Mouse (Mus musculus) ovary, postnatal 10 days (tissue): ENCODE results near the gene Opn3.

Experiments used
- DNase-seq: peaks from one replicate; pipeline ENCODE4 v3.0.0; 2022; ENCODE audit warnings: low spot score

Opn3 gene

GRCm38 (mm10) chr1:175692246-175692996, at the start of gene Opn3, which contains the start of gene Chml:
Opn3 (minus strand) TSS chr1:175692776.
Chml (minus strand) TSS chr1:175692901.
- peak; percentile 90 for DNase-seq

DNA sequence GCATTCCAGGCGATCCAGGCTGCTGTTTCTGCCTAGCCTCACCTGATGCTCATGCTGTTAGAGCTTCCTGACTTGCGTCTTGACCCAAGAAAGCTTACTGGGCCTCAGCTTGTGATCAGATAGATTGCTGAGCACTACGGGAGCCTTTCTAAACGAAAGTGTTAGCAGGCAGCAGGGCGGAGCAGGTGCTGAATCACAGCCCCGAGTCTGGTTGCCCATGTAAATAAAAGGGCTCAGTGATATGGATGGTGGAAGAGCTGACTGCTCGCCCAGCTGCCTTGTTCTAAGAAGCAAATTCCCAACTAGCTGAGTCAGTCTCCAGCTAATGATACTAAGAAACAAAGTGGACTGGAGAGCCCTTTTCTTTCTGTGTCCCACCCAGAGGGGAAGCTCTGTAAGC, 33.2 kb upstream of the Opn3 start:
- DNase-seq = no peak

- no peak for DNase-seq
These were observed 24.3 kb upstream of the Opn3 start for GRCm38 (mm10) chr1:175716832-175717231.

GRCm38 (mm10) chr1:175712338-175712909, 19.8 kb upstream of the Opn3 start:
- no peak for DNase-seq

- DNase-seq = no peak
These were observed 15.4 kb upstream of the Opn3 start for GRCm38 (mm10) chr1:175708013-175708412.

GRCm38 (mm10) chr1:175707599-175707998, 15.0 kb upstream of the Opn3 start:
- no peak for DNase-seq

- no peak for DNase-seq
These were observed 8.6 kb upstream of the Opn3 start for GRCm38 (mm10) chr1:175701145-175701544.

GRCm38 (mm10) chr1:175699796-175700195, 7.2 kb upstream of the Opn3 start:
- no peak for DNase-seq

GRCm38 (mm10) chr1:175699375-175699774, 6.8 kb upstream of the Opn3 start:
- no peak for DNase-seq

GRCm38 (mm10) chr1:175698293-175698692, 5.7 kb upstream of the Opn3 start, which contains the start of gene Wdr64:
Wdr64 (plus strand) TSS chr1:175698593.
- no peak for DNase-seq

DNA sequence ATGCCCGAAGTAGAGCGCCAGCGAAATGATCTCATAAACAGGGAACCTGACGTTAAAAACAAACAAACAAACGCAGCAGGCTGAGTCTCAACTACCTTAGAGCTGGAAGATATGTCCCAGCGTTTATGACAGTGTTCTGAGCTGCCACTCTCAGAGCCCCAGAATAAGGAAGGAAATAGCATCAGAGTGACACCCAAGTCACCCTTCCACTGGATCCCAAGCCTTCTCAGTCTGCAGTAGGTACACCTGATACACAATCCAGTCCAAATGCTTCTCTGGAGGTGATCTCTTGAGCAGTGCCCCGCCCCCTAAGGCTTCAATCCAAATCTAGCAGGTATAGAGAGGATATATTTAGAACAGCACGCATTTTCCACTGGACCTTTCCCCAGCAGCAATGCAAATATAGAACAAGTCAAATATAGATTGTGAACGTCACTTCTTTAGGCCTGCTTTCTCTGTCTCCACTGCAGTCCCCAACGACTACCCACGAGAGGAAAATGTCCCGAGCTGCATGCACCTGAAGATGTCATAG, 919 bp upstream of the Opn3 start:
- no peak for DNase-seq

DNA sequence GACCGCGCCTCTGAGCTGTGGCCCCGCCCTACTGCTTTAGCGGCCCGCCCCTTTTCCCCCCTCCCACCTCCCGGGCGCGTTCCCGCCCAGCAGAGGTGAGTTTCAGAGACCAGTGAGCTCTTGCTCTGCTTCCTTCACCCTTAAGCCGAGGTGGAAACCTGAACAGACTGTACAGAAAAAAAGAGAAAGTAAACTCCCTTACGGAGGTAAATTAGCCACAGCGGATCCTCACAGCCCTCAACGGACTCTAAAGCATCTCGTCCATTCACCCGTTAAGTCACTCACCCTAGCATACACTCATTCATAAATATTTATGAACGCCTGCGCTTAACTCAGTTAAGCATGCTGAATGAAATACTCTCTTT, 403 bp upstream of the Opn3 start:
- no peak for DNase-seq

DNA sequence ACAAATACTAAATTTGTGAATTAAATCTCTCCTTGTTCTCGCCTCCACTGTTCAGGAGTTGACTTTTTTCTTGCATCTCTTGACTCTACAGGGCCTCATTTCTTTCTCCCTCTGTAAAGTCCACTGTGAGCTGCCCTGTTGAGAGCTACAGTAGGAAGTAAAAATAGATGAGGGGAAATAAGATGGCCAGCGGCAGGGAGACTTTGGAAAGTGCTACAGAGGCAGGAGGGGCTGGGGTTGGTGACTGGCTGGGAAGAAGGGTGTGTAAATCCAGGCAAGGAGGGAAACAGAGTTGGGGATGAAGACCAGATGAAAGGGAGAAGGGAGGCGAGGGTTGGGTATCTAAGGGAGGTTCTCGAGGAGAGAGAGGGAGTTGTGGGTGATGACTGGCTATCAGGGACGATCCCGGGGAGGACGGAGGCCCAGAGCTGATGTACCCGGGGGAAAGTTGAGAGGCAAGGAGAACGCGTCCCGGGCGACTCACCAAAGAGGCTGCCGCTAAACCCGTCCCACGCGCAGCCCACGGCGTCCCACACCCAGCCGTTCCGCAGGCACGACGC, 810 bp downstream of the Opn3 start:
- no peak for DNase-seq

GRCm38 (mm10) chr1:175680995-175681394, 11.6 kb downstream of the Opn3 start:
- DNase-seq = no peak

- DNase-seq = no peak
These were observed 15.1 kb downstream of the Opn3 start for GRCm38 (mm10) chr1:175677459-175677858.

DNA sequence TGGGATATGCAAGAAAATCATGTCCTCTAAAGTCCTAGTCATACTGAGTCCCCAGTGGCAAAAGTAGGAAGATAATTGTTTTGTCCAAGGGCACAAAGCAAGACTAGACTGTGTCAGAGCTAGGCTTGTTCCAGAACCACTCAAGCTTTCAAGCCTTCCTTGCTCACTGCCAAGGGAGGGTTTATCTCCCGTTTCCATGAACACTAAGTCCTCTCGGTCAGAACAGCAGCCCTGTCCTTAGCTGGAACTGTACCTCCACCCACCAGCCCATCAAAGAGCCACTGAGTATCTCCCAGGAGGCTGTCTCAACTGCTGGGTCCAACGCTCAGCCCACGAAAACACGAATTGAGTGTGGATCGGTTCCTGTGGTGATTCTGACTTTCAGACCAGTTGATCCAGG, 17.5 kb downstream of the Opn3 start:
- DNase-seq = no peak

GRCm38 (mm10) chr1:175673563-175674325, 18.8 kb downstream of the Opn3 start:
- DNase-seq = no peak

DNA sequence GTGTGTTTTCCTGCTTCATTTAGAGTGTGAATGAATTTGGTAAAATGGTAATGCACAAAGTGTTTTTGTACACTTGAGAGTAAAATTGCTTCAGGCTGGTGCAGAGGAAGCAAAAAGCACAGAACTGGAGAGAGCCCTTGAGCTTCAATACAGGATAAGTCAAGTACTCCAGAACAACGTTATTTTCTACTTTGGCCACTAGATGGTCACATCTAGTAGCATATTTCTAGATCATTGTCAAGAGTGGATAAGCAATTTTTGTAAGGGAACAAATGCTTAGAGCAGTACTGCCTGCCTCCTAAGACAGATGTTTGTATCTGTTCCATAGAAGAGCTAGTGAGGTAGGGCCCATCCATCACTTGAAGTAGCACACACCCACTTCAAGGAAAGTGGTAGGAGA, 20.9 kb downstream of the Opn3 start:
- no peak for DNase-seq

GRCm38 (mm10) chr1:175670042-175670441, 22.5 kb downstream of the Opn3 start:
- no peak for DNase-seq

GRCm38 (mm10) chr1:175669456-175669855, 23.1 kb downstream of the Opn3 start:
- DNase-seq = no peak

DNA sequence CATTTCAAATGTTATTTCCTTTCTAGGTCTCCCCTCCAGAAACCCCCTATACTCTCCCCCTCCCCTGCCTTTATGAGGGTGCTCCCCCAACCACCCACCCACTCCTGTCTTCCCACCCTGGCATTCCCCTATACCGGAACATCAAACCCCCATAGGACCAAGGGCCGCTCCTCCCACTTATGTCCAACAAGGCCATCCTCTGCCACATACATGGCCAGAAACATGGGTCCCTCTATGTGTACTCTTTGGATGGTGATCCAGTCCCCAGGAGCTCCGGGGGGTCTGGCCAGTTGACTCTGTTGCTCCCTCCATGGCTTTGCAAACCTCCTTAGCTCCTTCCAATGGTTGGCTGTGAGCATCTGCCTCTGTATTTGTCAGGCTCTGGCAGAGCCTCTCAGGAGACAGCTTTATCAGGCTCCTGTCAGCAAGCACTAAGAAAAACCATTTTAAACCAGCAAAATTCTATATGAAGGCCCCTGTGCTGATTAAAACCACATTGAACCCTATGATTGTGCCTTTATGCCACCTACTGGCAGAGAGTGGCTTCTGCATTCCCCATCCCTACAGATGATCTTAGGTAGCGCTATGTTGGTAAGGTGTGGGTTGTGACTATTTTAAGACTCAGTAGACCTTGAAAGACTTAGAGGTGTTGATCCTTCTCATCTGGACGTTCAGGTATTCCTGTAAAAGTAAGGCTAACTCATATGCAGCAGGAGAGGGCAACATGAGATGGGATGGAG, 23.7 kb downstream of the Opn3 start:
- DNase-seq = no peak

DNA sequence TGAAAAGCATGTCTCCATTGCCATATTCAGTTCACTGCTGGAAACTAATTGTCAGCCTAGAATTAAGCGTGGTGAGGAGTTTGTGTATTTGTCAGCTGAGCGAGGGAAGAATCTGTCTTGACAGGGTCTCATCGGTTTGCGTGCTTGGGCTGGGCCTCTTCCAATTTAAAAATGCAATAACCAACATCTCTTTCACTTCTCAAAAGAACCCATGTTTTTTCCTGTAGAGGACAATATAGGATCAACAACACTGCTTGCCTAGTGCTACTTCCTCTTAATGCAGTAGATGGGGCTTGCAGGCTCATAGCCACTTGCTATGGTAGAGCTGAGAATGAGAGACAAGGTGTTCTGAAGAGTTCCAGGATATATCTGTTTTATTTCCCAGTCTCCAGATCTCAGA, 32.7 kb downstream of the Opn3 start:
- DNase-seq = no peak
